Mouse (Mus musculus) CH12.LX (cell line): ENCODE measurements around the gene Slc25a33. TPM values are rescaled to one million over a fixed set of nuclear protein-coding genes. Genes with fewer than 3 reads are reported as not detected.

Experiments
- DNase-seq: peaks from one replicate; pipeline ENCODE4 v3.0.0-alpha.2; 2013; ENCODE audit errors: extremely low read depth
- H3K27ac ChIP-seq: 2 replicates; pipeline ENCODE4 v1.5.1; 2012; ENCODE audit warnings: low read depth, mild to moderate bottlenecking, control low read depth, moderate library complexity; ENCODE audit not compliant: insufficient read depth
- H3K27me3 ChIP-seq: replicated peaks from 2 replicates; pipeline ENCODE3; 2012; ENCODE audit warnings: inconsistent platforms
- H3K36me3 ChIP-seq, 2 experiments: replicated peaks in 1 of 2; 2 replicates each; pipeline versions ENCODE3 to v1.6.1; 2012; ENCODE audit warnings: inconsistent platforms in 1 of 2, low read length in 1 of 2, mild to moderate bottlenecking in 1 of 2, mixed read lengths in 1 of 2, moderate library complexity in 1 of 2; ENCODE audit not compliant: control insufficient read depth in 1 of 2, insufficient read depth in 1 of 2
- H3K4me1 ChIP-seq, 2 experiments: 2 replicates each; pipeline ENCODE4 v1.6.1; 2012; ENCODE audit warnings: inconsistent platforms in 1 of 2, moderate library complexity in 1 of 2; ENCODE audit not compliant: insufficient read depth in 2 of 2, control insufficient read depth in 1 of 2
- H3K4me2 ChIP-seq: 2 replicates; pipeline ENCODE4 v1.6.1; 2012; ENCODE audit warnings: low read depth, mild to moderate bottlenecking, control low read depth; ENCODE audit not compliant: poor library complexity, insufficient read depth, severe bottlenecking
- H3K4me3 ChIP-seq, 3 experiments: fragments of 150-350 bp in 1 of 3; sonication (generic) in 1 of 3; replicated peaks in 1 of 3; 2 replicates each; pipeline versions ENCODE3 to v1.5.1; 2011 to 2012; ENCODE audit warnings: low read depth in 2 of 3, low read length in 2 of 3, mild to moderate bottlenecking in 2 of 3, moderate library complexity in 2 of 3, control low read depth in 1 of 3, improper control_type of control experiment in 1 of 3, inconsistent platforms in 1 of 3, mixed read lengths in 1 of 3; ENCODE audit not compliant: poor library complexity in 1 of 3
- H3K79me2 ChIP-seq: replicated peaks from 2 replicates; pipeline ENCODE4 v1.6.1; 2012; ENCODE audit warnings: mild to moderate bottlenecking, moderate library complexity; ENCODE audit not compliant: control insufficient read depth, poor library complexity, insufficient read depth, severe bottlenecking; ENCODE audit errors: extremely low read depth
- H3K9ac ChIP-seq: 2 replicates; pipeline ENCODE4 v1.6.1; 2012; ENCODE audit warnings: low read depth, mild to moderate bottlenecking, control low read depth, moderate library complexity; ENCODE audit not compliant: insufficient read depth
- H3K9me3 ChIP-seq: replicated peaks from 2 replicates; pipeline ENCODE3; 2012; ENCODE audit warnings: low read length, inconsistent platforms, mixed read lengths
- CTCF ChIP-seq, 2 experiments: IDR thresholded peaks in 1 of 2; conservative IDR thresholded peaks in 1 of 2; 2 replicates each; pipeline ENCODE4 v1.5.1; 2011 to 2012; ENCODE audit warnings: low read depth in 2 of 2, low read length in 2 of 2, improper control_type of control experiment in 1 of 2, inconsistent platforms in 1 of 2, mild to moderate bottlenecking in 1 of 2, moderate library complexity in 1 of 2
- ELF1 ChIP-seq: IDR thresholded peaks from 2 replicates; pipeline ENCODE4 v1.6.1; 2014; ENCODE audit warnings: low read depth, mild to moderate bottlenecking, inconsistent platforms, low read length, improper control_type of control experiment
- EP300 ChIP-seq: IDR thresholded peaks from 2 replicates; pipeline ENCODE4 v1.6.1; 2011; ENCODE audit warnings: low read length, improper control_type of control experiment
- ETS1 ChIP-seq: conservative IDR thresholded peaks from 2 replicates; pipeline ENCODE4 v1.6.1; 2012; ENCODE audit warnings: low read depth, mild to moderate bottlenecking, inconsistent platforms, low read length, improper control_type of control experiment, moderate library complexity
- GABPA ChIP-seq: IDR thresholded peaks from 2 replicates; pipeline ENCODE4 v1.6.1; 2012; ENCODE audit warnings: low read depth, low read length, improper control_type of control experiment, inconsistent platforms; ENCODE audit not compliant: insufficient replicate concordance
- IRF4 ChIP-seq: IDR thresholded peaks from 2 replicates; pipeline ENCODE4 v1.6.1; 2014; ENCODE audit warnings: low read depth, mild to moderate bottlenecking, inconsistent platforms, low read length, improper control_type of control experiment
- JUN ChIP-seq: IDR thresholded peaks from 2 replicates; pipeline ENCODE4 v1.6.1; 2011; ENCODE audit warnings: low read depth, mild to moderate bottlenecking, low read length, improper control_type of control experiment, moderate library complexity; ENCODE audit not compliant: insufficient read depth
- JUND ChIP-seq: conservative IDR thresholded peaks from 2 replicates; pipeline ENCODE4 v1.6.1; 2011; ENCODE audit warnings: low read depth, low read length, improper control_type of control experiment
- KAT2A ChIP-seq: IDR thresholded peaks from 2 replicates; pipeline ENCODE4 v1.6.1; 2012; ENCODE audit warnings: low read length, improper control_type of control experiment, inconsistent platforms; ENCODE audit not compliant: insufficient replicate concordance
- MEF2A ChIP-seq: IDR thresholded peaks from 2 replicates; pipeline ENCODE4 v1.6.1; 2014; ENCODE audit warnings: low read depth, mild to moderate bottlenecking, inconsistent platforms, low read length, improper control_type of control experiment, borderline replicate concordance
- POLR2AphosphoS2 ChIP-seq: IDR thresholded peaks from 2 replicates; pipeline ENCODE4 v1.6.1; 2011; ENCODE audit warnings: low read depth, low read length, improper control_type of control experiment
- RAD21 ChIP-seq: IDR thresholded peaks from 2 replicates; pipeline ENCODE4 v1.6.1; 2011; ENCODE audit warnings: low read depth, mild to moderate bottlenecking, low read length, improper control_type of control experiment, moderate library complexity
- TBP ChIP-seq: conservative IDR thresholded peaks from 2 replicates; pipeline ENCODE4 v1.6.1; 2011; ENCODE audit warnings: low read depth, low read length, improper control_type of control experiment
- TCF12 ChIP-seq: IDR thresholded peaks from 2 replicates; pipeline ENCODE4 v1.6.1; 2014; ENCODE audit warnings: low read depth, mild to moderate bottlenecking, inconsistent platforms, low read length, improper control_type of control experiment
- UBTF ChIP-seq: IDR thresholded peaks from 2 replicates; pipeline ENCODE4 v1.6.1; 2012; ENCODE audit warnings: low read depth, mild to moderate bottlenecking, inconsistent platforms, low read length, improper control_type of control experiment, moderate library complexity
- USF1 ChIP-seq: IDR thresholded peaks from 2 replicates; pipeline ENCODE4 v1.6.1; 2014; ENCODE audit warnings: low read depth, mild to moderate bottlenecking, inconsistent platforms, low read length, improper control_type of control experiment
- USF2 ChIP-seq: conservative IDR thresholded peaks from 2 replicates; pipeline ENCODE4 v1.6.1; 2011; ENCODE audit warnings: low read depth, low read length, improper control_type of control experiment
- dilution Hi-C: fragments of 300-500 bp; cut with MboI; formaldehyde crosslinking; loops from 2 replicates; pipeline ENCODE4 v1.14.3; 2020; ENCODE audit warnings: low sequenced_read_pairs; ENCODE audit not compliant: extremely low pct_unique_long_range_greater_than_20kb, extremely low pct_ligation_motif_present
- in situ Hi-C: fragments of 300-500 bp; cut with MboI; formaldehyde crosslinking; loops from 3 replicates; pipeline ENCODE4 v1.14.3; 2019; ENCODE audit warnings: low sequenced_read_pairs, low pct_ligation_motif_present, low pct_unique_long_range_greater_than_20kb, mixed read lengths
- polyA plus RNA-seq: library from polyadenylated mRNA; unstranded; fragments of >175 nt; gene quantifications from 2 replicates; pipeline ENCODE4 v1.2.1, GENCODE M21; 2012; ENCODE audit warnings: low read depth; ENCODE audit not compliant: insufficient read length
- total RNA-seq, 2 experiments: library from RNA; depleted of rRNA; stranded (reverse); fragments of 300-350 nt in 1 of 2; fragments of >200 nt in 1 of 2; gene quantifications; 2 replicates each; pipeline ENCODE4 v1.2.3; 2012 to 2014

Gene Slc25a33
- total and polyA plus RNA-seq, 3 experiments: 25.3 to 35.5 (median 32.4) TPM

- dilution Hi-C loops: no loop called here
- DNase-seq: no peak
- H3K36me3 ChIP-seq: peaks cover 8 to 59% of the 10 kb centered on the region in 2 experiments
Measured at GRCm38 (mm10) chr4:149736581-149736980, 37.5 kb downstream of the Slc25a33 start.

GRCm38 (mm10) chr4:149735624-149736250 is 38.3 kb downstream of the Slc25a33 start:
- no peaks in the 10 kb centered on the region for H3K9me3 ChIP-seq
- no peaks in the 10 kb centered on the region for H3K27me3 ChIP-seq
- H3K27ac ChIP-seq: no peak overlapping the region
- no peak overlapping the region for H3K4me2 ChIP-seq
- TF ChIP-seq TBP (no peak), CTCF (conservative IDR thresholded peaks at IDR 0.05 in 1 of 2, IDR thresholded peaks at IDR 0.05 in 1 of 2; ENCODE audit: low read depth in 2 of 2, low read length in 2 of 2) (no peak)
- H3K4me3 ChIP-seq: no peak overlapping the region
- no peak for DNase-seq
- H3K79me2 ChIP-seq: peaks cover 43% of the 10 kb centered on the region
- peaks cover 14 to 55% of the 10 kb centered on the region in 2 experiments for H3K4me1 ChIP-seq
- peaks cover 13 to 59% of the 10 kb centered on the region in 2 experiments for H3K36me3 ChIP-seq
- H3K9ac ChIP-seq: no peak overlapping the region
- dilution Hi-C loops (no loop called here), in situ Hi-C loops (no loop called here)

More at GRCm38 (mm10) chr4:149736581-149736980, 37.5 kb downstream of the Slc25a33 start:
- in situ Hi-C loops: no loop called here
- Histone ChIP-seq H3K27me3 (no peaks in the 10 kb centered on the region), H3K27ac (no peak overlapping the region), H3K79me2 (peaks cover 43% of the 10 kb centered on the region), H3K9ac (peak overlapping the region; percentile 87), H3K4me3 (peak overlapping the region; percentile 95 to 97 (median 95)), H3K4me1 (peaks cover 13 to 52% of the 10 kb centered on the region in 2 experiments), H3K4me2 (peak overlapping the region; percentile 92), H3K9me3 (no peaks in the 10 kb centered on the region)
- no peak for TF ChIP-seq JUND
- TF ChIP-seq UBTF: no peak
- TF ChIP-seq ELF1: no peak
- no peak for TF ChIP-seq POLR2AphosphoS2
- no peak for TF ChIP-seq JUN
- TF ChIP-seq USF2: no peak
- no peak for TF ChIP-seq MEF2A
- TF ChIP-seq USF1: no peak
- no peak for TF ChIP-seq IRF4
- no peak for TF ChIP-seq GABPA
- no peak for TF ChIP-seq EP300
- no peak for TF ChIP-seq KAT2A
- no peak for TF ChIP-seq RAD21
- no peak for TF ChIP-seq ETS1
- TF ChIP-seq TCF12: no peak
